Mouse (Mus musculus): ENCODE results near the gene Inpp4b.

- TF ChIP-seq CTCF (IDR thresholded peaks at IDR 0.05) (no peak), EP300 (IDR thresholded peaks at IDR 0.05; ENCODE audit: insufficient read depth, low read depth, low read length) (no peak)
Observed at GRCm38 (mm10) chr8:81635015-81635414, 292.7 kb downstream of the Inpp4b start.
